Mouse (Mus musculus) liver, embryonic 14.5 days (tissue): Measurements from ENCODE around the gene Maff.

Source experiments
- CTCF ChIP-seq: IDR thresholded peaks from 2 replicates; pipeline ENCODE4 v1.5.1; 2016; ENCODE audit warnings: antibody characterized with exemption, low read depth, control low read depth
- EP300 ChIP-seq: IDR thresholded peaks from 2 replicates; pipeline ENCODE4 v1.6.1; 2016; ENCODE audit warnings: antibody characterized with exemption, low read depth

DNA sequence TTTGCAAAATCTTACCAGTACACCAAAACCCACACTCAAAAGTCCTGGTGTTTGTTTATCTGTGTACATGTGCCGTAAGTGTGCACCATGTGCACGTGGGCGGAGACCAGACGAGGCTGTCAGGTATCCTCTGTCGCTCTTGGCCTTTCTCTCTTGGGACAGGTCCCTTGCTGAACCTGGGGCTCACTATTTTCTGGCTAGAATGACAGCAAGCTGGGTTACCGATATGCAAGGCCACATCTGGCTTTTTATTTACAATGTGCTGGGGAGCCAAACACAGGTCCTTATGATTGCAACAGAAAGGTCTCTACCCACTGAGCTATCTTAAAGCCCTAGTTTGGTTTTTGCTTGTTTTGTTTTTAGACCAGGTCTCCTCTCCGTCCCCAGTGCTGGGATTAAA, 41.2 kb downstream of the Maff start:
- TF ChIP-seq CTCF = no peak
- TF ChIP-seq EP300 = no peak
